Mouse (Mus musculus): Measurements from ENCODE around the gene Gm867. TPM values are rescaled to one million over a fixed set of nuclear protein-coding genes. Genes with fewer than 3 reads are reported as not detected.

The Gm867 gene
- total RNA-seq (2015; ENCODE audit: low replicate concordance), result 525 and 583 TPM in 2 replicates
- total RNA-seq (2017; ENCODE audit: low replicate concordance), result 86.0 and 101 TPM in 2 replicates

DNA sequence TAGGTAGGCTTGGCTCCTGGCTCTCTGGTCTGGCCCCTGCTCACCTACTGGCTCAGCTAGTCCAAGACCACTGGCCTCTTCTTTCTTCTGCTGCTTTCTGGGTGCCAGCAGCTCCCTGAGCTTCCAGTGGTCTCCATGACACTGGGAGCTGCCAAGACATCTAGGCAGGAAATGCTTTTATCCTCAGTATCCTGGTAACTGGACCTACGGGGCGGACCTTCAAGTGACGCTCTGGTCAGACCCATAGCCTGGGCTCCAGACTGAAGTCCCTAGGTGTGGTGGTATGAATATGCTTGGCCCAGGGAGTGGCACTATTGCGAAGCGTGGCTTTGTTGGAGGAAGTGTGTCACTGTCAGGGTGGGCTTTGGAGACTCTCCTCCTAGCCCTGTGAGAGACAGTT lies at the start of gene Gm867:
Gm867 (minus strand) TSS at position 153 of the 400 bp plus-strand sequence.
- ATAC-seq (replicated peaks; ENCODE audit: low FRiP score, poor library complexity, severe bottlenecking), result no peak

DNA sequence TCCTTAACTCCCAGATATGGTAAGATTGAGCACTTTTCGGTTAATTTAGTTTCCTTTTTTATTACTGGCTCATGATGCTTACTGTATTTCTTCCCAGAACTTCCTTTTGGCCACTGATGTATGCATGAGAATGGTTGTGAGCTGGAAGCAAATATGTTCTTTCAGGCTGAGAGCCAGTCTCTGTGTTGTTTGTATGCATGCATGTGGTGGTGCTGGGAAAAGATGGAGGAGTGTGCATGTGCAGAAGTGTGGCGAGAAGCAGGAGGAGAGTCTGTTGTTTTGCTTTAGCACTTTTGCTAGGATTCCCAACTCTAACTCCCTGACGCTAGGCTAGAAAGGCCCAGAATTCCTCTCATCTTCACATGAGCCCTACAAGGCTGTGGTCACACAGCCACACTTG lies 39.0 kb upstream of the Gm867 start:
- ATAC-seq (replicated peaks; ENCODE audit: low FRiP score, poor library complexity, severe bottlenecking), result no peak

DNA sequence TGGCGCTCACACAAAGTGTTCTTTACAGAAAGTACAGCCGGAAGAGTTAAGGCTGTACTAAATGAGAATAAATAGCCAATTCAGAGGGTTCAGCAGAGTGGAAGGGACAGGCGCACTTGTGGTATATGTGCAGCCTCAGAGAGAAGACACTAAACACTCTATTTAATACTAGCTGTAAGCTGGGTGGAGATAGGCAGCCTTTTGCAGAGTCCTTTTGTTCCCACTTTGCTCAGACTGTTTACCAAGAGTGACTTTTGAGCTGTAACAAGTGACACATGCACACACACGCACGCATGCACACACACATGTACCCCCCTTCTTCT lies 38.3 kb upstream of the Gm867 start:
- no peak for ATAC-seq (replicated peaks; ENCODE audit: low FRiP score, poor library complexity, severe bottlenecking)

DNA sequence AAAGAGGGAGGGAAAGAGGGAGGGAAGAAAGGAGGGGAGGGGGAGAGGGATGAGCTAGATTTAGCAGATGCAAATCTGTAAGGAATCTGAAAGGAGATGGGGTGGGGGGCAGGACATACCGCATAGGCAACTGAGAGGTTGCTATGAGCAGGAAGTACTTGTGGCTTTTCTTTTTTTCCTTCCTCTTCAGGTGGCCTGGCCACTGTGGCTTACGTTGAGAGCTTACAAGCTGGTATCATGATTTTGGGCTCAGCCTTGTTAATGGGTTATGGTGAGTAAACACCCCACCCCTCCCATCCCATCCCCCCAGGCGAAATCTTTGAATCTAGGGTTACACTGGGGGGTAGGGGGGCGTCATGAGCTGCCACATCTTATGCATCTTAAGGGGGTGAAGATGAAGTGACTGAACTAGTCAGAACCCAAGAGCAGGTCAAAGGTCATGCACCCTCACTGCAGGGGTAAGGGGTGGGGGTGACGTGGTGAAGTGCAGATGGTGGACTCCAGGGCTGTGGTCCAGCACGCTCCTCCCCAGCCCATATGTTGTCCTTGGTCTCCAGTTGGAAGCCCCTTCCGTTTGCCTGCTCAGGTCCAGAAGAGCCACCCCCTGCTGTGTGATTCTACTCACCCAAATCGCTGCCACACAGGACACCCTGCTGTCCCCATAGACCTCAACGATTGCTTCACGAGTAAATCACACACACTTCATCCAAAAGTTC lies 37.8 kb upstream of the Gm867 start:
- ATAC-seq (replicated peaks; ENCODE audit: low FRiP score, poor library complexity, severe bottlenecking), result no peak

DNA sequence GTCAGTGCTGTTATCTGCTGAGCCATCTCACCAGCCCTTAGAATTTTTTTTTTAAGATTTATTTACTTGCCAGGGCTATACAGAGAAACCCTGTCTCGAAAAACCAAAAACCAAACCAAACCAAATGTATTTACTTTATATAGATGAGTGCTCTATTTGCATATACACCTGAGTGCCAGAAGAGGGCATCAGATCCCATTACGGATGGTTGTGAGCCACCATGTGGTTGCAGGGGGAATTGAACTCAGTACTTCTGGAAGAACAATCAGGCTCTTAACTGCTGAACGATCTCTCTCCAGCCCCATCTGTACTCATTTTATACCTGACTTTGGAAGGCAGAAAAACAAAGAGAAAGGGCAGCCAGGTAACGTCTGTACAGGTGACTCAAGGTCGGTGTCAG lies 34.7 kb upstream of the Gm867 start:
- ATAC-seq (replicated peaks; ENCODE audit: low FRiP score, poor library complexity, severe bottlenecking), result no peak

DNA sequence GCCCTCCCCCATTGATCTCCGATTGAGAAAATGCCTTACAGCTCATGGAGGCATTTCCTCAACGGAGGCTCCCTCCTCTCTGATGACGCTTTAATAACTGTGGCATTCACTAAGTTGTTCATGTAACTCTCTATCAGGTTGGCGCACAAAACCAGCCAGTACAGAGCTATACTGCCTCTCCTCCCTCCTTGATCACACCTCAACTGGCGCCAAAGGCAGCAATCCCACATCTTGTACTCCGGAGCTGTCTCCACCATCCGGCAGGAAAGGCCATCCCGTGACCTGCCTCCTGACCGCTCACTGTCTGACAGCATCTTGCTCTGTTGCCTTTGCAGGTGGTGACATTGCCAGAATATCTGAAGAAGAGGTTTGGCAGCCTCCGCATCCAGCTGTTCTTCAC lies 33.4 kb upstream of the Gm867 start:
- no peak for ATAC-seq (replicated peaks; ENCODE audit: low FRiP score, poor library complexity, severe bottlenecking)

DNA sequence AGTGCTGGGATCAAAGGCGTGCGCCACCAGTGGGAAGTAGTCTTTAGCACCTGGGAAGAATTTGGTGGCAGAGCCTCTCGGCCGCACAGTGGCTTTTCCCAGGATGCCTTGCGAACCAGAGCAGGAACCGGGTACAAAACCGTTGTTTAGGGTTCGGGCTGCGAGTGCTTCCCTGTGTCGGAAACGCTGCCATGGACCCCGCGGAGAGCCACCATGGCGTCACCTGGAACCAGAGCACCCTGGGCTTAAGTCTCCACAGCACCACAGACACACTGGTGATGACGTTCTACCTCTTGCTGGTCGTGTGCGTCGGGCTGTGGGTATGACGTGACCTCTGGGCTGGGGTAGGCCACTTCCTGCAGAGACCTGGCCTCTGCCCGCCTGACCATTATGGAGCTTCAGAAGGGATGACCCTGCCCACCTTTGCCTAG lies 13.9 kb upstream of the Gm867 start, which contains the start of gene Gm5134:
Gm5134 (plus strand) TSS at position 134 of the 431 bp plus-strand sequence.
- ATAC-seq (replicated peaks; ENCODE audit: low FRiP score, poor library complexity, severe bottlenecking), result no peak

DNA sequence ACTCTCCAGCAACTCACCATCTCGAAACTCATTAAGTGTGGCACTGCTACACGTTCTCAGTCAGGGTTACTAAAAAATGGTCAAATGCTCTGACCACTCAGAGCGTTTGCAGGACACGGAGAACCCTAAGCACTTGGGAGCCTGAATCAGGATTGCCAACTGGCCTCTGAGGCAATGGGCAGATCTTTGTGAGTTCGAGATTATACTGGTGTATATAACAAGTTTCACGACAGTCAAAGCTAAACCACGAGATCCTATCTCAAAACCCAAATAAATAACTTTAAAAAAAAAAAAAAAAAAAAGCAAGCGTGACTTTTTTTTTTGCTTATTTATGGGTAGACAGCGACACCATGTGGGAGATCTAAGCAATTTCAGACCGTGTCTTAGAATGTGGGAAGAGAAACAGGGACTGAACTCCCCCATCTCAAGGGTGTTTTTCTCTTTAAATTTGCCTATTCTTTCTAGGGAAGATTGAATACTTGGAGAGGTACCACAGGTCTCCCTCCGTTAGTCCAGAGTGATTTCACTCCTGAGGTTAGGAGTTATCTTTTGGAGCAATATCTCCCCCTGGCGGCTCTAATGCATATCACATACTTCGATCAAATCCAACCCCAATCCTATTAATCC lies 11.1 kb upstream of the Gm867 start:
- ATAC-seq (replicated peaks; ENCODE audit: low FRiP score, poor library complexity, severe bottlenecking), result peak; percentile 82

DNA sequence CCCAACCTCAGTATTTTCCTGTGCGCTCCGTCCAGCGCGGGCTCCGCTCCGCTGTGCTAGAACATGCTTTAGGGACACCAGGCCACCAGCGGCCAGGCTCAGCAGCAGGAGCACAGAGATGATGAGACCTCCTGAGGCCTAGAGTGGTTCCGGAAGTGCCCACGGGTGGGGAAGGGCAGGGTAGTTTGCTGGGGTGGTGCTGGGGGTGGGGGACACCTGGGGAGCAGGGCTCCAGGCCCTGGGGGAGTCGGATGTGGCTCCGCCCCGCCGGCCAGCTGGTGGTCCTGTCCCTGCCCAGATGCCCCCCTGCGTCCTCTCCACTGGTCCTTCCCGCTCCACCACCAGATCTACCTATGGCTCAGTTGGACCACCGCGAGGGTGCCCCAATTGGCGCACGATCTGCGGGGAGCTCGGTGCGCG lies 10.3 kb upstream of the Gm867 start:
- 0 out of 2 replicates have a peak, but pooled peaks have one; percentile 15 for ATAC-seq (replicated peaks; ENCODE audit: low FRiP score, poor library complexity, severe bottlenecking)

DNA sequence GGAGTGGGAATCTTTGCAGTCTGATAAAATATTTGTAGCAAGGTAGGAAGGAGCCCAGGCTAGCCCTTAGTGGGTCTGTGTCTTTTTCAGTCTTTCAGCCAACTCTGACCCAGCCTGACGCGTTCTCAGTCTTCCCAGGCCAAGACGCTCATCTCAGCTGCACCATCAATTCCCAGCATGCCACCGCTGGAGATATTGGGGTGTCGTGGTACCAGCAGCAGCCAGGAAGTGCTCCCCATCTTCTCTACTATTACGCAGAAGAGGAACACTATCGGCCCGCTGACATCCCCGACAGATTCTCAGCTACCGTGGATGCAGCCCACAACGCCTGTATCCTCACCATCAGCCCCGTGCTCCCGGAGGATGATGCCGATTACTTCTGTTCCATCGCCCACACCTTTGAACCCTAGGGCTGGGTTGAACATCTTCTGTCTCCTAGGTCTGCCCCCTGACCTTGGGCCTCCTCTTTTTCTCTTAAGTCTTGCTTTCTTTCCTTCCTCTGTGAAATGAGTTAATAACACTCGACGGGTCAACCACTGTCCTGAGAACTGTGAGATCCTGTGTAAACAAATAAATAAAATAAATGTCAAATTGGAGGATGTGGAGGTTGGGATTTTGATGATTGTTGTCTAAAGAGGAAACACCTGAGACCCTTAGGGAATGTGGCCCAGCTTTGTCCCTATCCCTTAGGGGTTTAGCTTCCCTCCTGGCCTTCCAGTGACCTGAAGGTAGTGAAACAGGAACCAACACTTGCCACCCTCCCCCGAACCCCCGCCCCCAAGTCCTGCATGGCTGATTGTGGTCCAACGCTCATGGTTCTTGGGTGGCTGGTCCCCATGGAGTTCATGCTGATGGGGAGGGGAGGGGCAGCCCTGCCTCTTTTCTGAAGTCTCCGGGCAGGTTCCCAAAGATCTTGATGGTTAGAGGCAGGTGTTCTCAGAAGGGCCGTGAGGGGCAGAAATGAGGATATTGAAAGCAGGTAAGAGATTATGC lies 8.9 kb upstream of the Gm867 start:
- no peak for ATAC-seq (replicated peaks; ENCODE audit: low FRiP score, poor library complexity, severe bottlenecking)

DNA sequence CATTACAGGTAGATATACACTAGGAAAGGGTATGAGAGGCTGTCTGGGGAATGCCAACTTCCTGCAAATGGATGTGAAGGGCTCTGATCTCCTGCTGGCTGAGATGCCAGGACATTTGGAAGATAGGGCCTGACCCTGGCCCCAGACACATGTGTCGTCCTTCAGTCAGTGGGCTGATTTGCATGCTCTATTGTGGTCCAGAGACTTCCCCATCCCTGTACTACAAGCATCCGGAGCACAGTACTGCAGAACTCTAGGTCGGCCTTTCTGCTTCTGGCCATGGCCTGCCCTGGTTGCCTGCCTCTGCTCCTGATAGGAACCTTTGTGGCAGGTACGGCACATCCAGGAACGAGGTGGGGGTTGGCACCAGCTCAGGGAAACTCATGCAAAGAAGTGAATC lies 7.6 kb upstream of the Gm867 start:
- ATAC-seq (replicated peaks; ENCODE audit: low FRiP score, poor library complexity, severe bottlenecking), result no peak

DNA sequence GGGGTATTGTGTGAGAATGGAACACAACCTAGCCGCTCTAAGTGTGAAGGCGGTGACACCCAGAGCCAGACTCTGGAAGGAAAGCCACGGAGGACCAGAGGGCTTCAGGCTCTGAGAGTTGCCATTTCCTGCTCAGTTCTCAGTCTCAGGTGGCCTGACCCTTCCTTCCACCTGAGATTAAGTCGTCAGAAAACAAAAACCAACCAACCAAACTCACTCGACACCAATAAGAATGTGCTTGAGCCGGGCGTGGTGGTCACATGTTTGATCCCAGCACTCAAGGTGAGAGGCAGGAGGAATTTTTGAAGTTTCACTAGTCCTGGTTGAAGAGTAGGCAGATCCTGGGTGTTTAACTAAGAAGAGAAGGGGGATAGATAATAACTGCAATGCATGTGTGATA lies 5.4 kb upstream of the Gm867 start:
- no peak for ATAC-seq (replicated peaks; ENCODE audit: low FRiP score, poor library complexity, severe bottlenecking)

DNA sequence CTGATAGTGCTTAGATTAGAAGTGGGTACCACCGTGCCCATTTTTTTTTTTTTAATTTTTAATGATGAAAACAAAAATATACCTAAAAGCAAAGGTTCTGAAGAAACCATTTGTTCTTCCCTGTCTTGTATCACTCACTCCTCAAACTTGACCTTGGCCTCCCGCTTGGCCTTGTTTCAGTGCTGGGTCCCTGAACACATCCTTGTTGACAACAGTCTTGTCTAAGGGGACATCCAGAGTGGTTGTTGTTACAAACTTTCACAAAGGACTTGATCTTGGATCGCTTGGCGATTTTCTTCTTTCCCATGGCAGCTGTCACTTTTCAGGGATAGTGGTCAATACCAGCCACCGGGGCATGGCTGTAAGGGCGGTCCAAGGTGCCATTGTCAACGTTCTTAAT lies 4.7 kb upstream of the Gm867 start:
- ATAC-seq (replicated peaks; ENCODE audit: low FRiP score, poor library complexity, severe bottlenecking), result no peak

DNA sequence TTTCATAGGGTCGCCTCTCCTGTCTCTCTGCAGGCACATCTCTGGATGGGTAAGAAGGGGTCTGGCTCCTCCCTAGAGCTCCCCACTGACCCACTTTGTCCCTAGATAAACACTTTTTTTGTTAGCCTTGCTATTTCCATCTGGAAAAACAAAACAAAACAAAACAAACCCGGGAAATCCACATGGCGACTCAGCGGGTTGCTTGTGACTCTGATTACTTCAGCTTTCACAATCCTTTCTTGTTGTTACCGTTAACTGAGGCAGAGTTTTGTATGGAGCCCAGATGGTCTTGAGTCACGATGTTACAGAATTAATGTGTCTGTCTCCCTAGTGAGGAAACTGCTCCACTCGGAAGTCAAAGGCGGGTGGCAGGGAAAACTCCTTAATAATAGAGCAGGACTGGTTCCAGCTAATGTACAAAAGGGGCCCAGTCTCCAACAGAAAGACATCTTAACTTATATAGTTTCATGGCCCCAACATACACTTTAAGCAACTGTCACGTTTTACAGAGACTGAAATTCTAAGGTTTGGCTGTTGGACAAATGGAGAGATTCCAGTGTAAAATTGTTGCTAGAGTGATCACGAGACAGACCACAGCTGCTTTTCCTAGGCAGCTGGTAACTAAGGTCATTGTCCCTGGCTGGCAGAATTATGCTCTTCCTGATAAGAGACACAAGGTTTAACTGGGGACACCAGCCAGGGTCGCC lies 3.7 kb upstream of the Gm867 start:
- ATAC-seq (replicated peaks; ENCODE audit: low FRiP score, poor library complexity, severe bottlenecking), result no peak

DNA sequence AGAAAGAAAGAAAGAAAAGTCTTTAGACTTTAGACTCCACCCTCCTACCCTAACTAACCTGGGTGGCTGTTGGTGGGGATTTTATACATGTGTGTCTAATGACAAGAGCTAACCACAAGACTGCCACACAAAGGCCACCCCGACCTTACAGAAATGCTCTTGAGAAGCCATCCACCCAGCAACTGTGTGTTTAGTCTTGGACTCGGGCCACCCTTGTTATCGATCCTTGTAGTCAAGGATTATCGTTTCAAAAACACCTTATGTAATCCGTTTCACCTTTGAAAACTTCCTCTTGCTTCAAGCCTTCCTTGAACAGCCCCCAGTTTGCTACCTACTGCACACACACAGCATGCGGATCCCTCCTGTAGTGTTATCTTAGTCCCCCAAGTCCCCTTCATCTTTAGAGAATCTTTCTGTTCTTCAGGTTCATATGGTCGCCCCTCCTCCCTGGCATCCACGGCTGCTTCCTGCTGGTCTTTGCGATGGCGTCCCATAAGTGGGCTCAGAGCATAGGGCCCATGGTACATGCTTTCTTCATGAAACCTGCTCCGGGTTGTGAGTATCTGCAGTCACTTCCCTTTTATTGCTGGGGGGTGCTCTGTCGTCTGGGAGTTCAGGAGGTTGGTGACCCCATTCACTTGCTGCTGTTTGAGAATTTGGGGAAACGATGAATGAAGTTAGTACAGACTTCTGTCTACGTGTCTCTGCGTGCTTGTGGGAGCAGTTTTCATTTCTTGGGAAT lies 2.4 kb upstream of the Gm867 start, which contains the start of gene Vpreb3:
Vpreb3 (plus strand) TSS at position 322 of the 742 bp plus-strand sequence.
- no peak for ATAC-seq (replicated peaks; ENCODE audit: low FRiP score, poor library complexity, severe bottlenecking)

DNA sequence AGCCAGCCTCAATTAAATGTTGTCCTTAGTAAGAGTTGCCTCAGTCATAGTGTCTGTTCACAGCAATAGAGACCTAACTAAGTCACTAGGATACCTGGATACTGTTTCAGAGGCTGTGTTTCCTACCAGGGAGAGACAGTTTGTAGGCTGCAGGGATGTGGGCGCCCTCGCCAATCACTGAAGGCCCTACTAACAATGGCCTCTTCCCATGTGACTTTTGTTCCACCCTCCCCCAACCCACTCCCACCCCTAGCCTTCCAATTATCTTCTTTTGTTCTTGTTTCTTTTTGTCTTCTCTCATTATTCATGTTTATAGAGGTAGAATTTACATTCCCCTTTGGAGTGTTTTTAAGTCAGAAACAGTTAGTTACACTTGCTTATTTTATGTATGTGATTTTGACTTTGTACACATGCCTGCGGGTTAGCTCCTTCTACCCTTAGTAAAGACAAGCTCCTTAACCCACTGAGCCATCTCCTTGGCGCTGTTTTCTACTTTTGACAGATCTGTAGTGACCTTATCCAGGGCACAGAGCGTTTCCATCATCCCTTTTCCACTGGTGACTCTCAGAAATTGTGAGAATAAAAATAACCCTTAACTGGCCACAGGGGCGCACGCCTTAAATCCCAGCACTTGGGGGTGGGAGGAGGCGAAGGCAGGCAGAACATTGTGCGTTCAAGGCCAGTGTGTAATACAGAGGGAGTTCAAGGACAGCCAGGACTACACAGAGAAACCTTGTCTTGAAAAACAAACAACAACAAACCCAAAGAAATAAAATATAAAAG lies 761 bp upstream of the Gm867 start:
- no peak for ATAC-seq (replicated peaks; ENCODE audit: low FRiP score, poor library complexity, severe bottlenecking)

DNA sequence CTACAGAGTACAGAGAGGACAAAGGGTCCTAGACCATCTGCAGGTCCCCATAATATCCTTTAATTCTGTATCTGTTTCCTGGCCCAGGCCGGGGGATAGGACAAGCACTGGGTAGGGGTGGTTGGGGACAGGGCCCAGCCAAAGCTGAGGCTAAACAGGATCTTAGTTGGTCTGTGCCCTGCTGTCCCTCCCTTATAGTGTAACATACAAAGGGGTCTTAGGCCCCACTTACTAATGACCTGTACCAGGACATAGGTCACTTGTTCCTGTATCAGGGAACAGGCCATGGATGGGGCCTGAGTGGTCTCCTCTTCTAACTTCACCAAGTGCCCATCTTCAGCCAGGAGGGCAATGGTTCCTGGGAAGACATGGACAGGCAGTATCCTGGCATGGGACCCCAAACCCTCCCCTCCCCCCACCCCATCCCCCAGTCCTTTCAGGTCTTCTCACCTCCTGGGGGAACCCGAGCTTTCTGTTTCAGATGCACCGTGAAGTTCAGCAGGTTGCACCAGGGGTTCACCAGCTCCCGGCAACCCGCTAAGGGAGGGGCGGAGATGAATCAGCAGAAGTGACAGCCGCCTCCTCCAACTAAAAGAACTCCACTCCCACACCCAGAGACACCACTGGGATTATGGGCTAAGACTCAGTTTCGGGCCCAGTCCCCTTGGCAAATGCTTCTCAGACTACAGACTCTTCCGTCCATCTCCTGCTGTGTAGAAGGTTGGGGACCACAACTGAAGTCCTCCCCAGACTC lies 814 bp downstream of the Gm867 start:
- peak; percentile 83 for ATAC-seq (replicated peaks; ENCODE audit: low FRiP score, poor library complexity, severe bottlenecking)
